Mouse (Mus musculus) layer of hippocampus, postnatal 10 days (tissue): ENCODE results near the gene Vcl. TPM values are rescaled to one million over a fixed set of nuclear protein-coding genes. Genes with fewer than 3 reads are reported as not detected.

Source experiments
- DNase-seq, 2 experiments: peaks; one replicate each; pipeline ENCODE4 v3.0.0; 2021; ENCODE audit warnings: low spot score in 2 of 2
- total RNA-seq, 2 experiments: library from RNA; stranded (reverse); gene quantifications; 2 replicates each; pipeline ENCODE4 v1.2.3; 2021

Vcl gene
- total RNA-seq, 2 experiments from 2014 or later, result 34.4 to 40.2 TPM

DNA sequence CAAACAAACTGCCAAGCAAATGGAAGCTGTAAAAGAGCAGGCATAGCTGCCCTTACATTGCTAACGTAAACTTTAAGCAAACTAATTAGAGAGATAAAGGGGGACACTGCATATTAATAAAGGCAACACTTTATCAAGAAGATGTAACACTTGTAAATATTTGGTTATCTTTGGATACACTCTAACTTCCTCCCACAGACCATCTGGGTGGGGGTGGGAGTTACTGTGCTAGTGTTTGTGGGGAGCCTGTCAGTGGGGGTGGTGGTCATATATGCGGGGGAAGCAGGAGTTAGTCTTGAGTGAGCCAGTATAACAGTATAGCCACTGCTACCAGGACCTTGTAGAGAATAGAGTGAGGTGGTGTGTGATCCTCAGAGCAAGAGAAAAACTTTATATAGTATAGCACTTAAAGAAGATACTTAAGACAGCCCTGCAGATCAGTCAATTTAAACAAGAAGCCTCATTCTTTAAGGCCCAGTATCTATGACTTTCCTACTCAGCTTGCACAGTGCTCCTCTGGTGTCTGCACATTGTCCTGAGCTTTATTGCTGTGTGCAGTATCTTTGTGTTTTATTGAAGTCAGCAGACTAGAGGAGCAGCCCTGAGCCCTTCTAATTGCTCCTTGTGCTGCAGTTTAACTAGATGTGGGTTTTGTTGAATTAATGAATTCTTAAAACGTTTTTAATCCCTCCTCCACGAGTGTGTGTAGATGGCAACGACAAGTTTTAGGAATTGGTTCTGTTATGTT lies 133.7 kb downstream of the Vcl start:
- no peak for DNase-seq

DNA sequence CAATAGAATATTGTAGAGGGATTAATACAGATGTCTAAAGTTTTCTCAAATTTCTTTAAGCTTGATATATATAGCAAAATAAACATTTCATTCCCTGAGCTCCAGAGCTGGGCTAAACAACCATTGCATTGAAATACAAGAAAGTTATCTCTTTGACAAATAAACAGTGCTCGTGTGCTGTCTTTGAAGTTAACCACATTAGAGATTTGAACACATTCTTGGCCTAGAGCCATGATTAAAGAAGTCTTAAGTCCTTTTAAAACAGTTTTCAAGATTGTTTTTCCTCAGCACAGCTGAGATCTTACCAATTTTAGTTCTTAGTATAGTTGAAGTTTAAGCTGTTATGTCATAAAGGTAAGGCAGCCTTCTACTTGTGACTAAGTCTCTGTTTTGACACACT lies 135.1 kb downstream of the Vcl start:
- DNase-seq, result no peak

DNA sequence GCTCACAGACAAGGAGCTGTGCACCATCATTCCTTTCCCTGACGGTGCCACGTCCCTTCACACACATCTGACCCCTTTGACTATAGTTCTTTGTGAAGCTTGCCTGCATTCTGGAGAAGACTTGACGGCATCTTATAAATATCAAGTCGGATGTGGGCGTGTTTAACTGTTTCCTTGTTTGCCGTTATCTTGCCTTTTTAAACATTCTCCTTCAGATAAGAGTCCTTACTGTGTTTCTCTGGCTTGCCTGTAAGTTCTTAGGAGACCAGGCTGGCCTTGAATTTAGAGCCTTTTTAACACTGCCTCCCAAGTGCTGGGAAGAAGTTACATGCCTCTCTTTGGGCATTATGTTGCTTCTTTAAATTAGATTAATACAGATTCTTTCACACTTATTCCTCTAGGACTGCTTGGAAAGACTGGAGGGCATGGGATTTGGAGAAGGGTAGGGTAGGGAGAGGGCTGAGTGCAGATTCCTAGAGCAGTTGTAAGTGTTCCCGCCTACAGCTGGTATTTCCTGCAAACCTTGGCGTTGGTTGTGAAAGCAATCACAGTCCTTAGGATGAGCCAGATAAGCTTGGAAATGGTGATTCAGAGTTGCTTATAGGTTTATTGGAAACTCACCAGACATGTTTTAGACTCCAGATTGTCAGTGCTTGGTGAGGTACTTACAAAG lies 136.4 kb downstream of the Vcl start:
- DNase-seq, result no peak

DNA sequence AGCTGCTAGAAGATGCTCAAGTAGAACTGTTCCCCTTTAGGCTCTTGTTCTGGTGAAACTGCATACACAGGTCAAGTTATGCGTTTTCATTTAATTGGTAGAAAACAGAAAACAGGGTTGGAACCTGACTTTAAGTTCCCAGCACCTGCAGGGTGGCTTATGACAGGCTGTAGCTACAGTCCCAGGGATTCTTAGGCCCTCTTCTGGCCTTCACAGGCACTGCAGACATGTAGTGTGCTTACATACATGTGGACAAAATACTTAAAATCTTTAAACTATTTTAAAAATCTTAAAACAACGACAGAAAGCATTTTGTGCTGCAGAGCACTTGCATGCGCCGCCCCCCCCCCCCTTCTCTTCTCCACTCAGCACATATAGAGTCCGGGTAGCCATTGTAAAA lies 140.4 kb downstream of the Vcl start:
- DNase-seq, result no peak

DNA sequence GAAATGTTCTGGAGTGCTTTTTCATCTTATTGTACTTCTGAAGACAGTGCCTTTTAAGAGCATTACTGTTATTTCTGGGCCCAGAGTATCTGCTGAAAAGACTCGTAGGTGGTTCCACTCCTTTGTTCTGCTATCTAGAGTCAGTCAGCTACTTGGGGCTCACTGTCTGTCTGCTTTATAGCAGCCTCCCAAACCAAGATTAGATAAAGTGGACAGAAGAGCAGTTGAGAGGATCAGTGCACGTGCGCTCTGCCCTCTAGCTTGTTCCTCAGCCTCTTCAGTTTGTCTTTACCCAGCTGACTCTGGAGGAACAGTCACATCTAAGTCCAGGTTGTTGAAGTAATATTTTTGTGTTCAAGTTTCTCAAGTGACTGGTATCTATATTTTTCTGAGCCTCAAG lies 144.8 kb downstream of the Vcl start:
- no peak for DNase-seq

DNA sequence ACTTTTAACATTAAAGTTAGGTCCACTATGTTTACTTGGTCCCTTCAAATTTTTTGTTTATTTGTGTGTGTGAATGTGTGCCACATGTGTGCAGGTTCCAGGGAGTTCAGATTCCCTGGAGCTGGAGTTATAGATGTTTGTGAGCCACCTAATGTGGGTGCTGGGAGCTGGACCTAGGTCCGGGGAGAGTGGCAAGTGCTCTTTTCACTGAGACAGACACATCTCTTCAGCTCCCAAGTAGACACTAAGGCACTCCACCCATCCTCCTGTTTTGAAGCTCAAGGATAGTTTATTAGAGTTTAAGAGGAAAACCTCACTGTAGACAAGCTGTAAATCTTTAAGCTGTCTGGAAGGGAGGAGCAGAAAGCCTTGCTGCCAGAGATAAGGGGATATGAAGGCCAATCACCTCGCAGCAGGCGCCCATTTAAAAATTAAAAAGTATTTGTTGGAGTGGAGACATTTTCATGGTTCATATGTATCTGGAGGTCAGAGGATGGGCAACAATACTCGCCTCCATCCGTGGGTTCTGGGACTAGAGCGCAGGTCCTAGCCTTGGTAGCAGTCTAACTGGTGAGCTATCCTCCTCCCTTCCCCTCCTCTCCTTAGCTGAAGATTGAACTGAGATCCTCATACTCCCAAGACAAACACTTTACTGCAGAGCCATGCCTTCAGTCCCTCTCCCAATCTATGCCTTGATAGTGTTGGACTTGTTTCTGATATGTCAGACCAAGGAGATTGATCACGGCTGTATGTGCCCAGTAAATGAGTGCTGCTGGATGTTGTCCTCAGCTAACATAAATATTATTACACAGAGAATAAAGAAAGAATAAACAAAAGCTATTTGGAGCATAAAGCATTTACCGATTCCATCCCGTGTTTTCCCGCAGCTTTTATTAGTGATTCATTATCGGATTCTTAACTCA lies 145.5 kb downstream of the Vcl start:
- DNase-seq, result no peak

DNA sequence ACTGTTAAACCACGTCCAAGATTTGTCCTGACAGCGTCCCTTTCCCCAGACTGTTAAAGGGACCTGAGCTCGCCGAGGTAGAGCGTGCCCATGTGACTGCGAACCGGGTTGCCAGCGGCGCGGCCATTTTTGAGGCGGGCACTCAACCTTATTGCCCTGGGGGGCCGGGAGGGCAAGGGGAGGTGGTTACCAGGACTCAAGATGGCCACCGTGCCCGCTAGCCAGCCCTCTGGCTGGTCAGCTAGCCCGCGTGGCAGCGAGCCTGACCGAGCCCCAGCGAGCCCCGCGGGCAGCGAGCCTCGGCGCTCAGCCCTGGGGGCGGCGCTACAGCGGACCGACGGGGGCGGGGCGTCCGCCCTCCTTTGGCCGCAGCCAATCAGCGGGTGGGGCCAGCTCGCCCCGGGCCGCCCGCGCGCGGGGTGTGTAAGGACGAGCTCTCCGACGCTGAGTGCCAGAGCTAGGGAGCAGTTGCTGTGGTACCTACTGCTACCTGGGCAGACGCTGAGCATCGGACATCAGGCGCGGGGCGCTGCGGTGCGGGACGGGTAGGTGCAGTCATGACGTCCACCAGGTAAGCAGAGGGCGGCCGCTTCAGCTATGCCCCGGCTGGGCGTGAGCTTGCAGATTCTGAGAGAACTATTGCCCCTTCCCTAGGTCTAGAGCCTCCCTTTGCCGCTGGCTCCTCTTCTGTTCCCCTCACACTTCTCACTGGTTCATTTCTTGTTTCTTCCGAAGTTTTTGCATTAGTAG lies 146.7 kb downstream of the Vcl start:
- peak; percentile 87 to 92 for DNase-seq

DNA sequence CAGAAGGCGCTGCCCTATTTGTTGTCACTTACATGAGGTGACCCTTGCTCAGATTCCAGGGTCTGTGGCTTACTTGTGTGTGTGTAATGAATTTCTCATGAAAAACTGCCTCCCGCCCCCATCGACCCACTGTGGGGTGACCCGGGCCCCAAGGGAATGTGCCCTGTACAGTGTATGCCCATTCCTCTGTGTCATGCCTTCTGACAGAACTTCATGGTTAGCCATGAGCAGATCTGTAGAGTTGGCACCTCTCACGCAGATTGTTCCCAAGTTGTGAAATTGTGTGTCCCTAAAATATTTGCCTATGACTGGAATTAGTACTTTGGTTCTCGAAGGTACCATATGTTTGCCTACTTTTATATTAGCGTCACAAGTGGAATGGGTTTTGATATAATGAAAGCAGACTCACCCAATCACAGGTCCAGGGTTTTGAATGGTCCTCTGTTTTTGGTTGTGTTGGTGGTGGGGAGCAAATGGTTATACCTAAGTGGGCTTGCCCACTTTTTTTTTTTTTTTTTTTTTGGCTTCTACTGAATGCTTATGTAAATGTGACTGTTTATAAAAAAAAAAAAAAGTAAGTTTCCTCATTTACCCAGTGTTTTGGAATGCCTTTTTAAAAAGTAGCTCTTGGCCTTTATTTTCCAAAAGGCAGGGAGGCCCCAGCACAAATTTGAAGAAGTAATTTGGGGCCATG lies 147.4 kb downstream of the Vcl start:
- no peak for DNase-seq

DNA sequence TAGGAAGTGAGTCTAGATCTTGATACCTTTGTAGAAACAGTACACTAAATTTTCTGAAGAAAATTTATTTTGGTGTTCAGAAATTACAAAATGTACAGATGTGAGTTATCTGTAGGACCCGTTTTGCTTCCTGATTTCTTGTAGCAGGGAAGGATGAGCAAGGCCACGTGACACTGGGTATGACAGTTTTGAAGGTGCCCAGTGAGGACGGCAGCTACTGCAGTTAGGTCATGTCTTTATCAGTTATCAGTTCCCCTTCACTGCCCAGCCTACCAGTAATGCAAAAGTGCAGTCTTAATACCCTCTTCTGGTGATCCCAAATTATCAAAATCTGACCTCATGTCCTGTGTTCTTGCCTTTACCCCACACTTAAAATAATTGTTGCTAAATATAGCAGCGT lies 148.7 kb downstream of the Vcl start:
- DNase-seq, result no peak

DNA sequence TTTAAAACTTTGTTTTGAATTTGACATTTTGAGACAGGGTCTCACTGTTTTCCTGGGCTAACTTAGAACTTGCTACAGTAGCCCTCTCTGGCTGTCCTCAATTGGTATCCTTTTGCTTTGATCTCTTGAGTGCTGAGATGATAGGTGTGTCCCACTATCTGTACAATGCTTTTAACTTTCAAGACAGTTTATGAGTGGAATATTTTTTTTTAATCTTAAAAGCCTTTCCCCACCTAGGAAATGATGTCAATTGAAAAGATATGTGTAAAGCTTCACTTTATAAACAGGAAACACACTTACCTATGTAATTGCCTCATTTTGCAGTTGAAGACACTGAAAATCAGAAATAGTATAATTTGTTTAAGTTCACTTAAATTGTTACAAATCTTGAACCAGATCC lies 149.3 kb downstream of the Vcl start:
- no peak for DNase-seq

DNA sequence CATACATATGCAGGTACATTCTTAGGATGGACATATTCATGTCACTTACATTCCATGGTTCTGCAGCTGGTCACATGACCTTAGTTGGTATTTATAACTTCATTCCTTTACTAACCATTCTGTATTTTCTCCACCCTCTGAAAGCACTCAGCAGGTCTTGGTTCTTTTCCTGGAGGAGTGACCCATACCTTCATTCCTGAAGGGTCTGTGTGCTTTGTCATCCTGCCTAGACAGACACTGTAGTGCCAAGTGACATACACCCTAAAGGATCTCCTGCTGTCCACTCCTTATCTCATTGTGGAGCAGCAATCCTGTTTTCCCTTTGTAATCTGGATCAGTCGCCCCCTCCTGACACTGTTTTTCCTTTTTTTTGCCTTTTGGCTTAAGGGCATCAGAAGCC lies 153.6 kb downstream of the Vcl start:
- no peak for DNase-seq

Other genes with a start within 250 kb of the Vcl start
- 10 to 100 TPM; 19.5 TPM for gene Fut11, start 234.4 kb upstream of the Vcl start, total RNA-seq
- gene Chchd1, start 226.4 kb upstream of the Vcl start, total RNA-seq, result 10 to 100 TPM; 57.7 to 61.3 TPM
- gene Zswim8, start 221.8 kb upstream of the Vcl start, total RNA-seq, result 100 to 1,000 TPM; 132 to 152 TPM
- gene Ndst2, start 194.8 kb upstream of the Vcl start, total RNA-seq, result 10 to 100 TPM; 17.9 to 19.4 TPM
- 100 to 1,000 TPM; 201 to 207 TPM for gene Camk2g, start 135.3 kb upstream of the Vcl start, total RNA-seq
- 1 to 10 TPM; 4.3 to 4.6 TPM for gene Plau, start 92.7 kb upstream of the Vcl start, total RNA-seq
- gene Ap3m1, start 123.1 kb downstream of the Vcl start, total RNA-seq, result 10 to 100 TPM; 81.8 to 86.9 TPM
- 10 to 100 TPM; 70.3 to 70.6 TPM for gene Adk, start 123.2 kb downstream of the Vcl start, total RNA-seq